Mouse (Mus musculus) stomach, postnatal 0 days (tissue): ENCODE results near the gene Csnk1d.

Experiments used
- CTCF ChIP-seq: IDR thresholded peaks from 2 replicates; pipeline ENCODE4 v1.5.1; 2016; ENCODE audit warnings: antibody characterized with exemption, low read depth, mild to moderate bottlenecking, moderate library complexity
- EP300 ChIP-seq: optimal IDR thresholded peaks from 2 replicates; pipeline ENCODE3; 2016; ENCODE audit warnings: antibody characterized with exemption

DNA sequence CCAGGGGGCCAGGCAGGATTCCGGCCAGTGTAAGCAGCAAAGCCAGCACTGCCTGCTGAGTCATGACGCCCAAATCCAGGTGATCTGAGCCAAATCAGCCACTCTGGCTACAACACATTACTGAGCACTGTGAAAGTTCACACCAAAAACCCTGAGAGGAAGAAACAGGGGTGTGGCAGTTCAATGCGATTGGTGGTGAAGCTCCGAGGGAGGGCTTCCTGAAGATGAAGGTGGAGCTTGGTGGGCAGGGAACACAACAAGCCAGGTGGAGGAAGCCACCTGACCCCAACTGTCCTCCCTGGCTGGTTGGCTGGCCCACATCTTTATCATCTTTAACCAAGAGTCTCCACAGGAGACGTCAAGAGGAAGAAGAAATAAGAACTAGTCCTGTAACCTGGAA is 48.2 kb upstream of the Csnk1d start, which contains the start of gene Cd7:
- TF ChIP-seq CTCF (no peak), EP300 (no peak)
